Mouse (Mus musculus) hindlimb bud, embryonic 11.5 days (tissue): Measurements from ENCODE around the gene Pla2g4e.

ENCODE experiments used
- DNase-seq: peaks from one replicate; pipeline ENCODE4 v3.0.0-alpha.2; 2012; ENCODE audit warnings: low read depth, low spot score; ENCODE audit errors: extremely low spot score

The Pla2g4e gene

DNA sequence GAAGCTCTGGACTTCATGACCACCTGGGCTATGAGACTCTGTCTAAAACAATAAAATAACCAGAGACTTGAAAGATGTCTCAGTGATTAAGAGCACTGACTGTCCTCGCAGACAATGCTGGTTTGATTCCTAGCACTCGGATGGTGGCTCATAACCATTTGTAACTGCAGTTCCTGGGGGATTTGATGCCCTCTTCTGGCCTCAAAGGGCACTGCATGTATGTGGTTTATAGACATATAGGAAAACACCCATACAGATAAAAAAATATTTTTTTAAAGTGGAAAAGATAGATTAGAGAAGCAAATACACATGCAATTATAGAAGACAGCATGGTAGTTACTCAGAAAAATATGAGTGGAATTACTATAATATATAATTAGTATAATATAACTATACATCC, 87.5 kb downstream of the Pla2g4e start:
- no peak for DNase-seq

DNA sequence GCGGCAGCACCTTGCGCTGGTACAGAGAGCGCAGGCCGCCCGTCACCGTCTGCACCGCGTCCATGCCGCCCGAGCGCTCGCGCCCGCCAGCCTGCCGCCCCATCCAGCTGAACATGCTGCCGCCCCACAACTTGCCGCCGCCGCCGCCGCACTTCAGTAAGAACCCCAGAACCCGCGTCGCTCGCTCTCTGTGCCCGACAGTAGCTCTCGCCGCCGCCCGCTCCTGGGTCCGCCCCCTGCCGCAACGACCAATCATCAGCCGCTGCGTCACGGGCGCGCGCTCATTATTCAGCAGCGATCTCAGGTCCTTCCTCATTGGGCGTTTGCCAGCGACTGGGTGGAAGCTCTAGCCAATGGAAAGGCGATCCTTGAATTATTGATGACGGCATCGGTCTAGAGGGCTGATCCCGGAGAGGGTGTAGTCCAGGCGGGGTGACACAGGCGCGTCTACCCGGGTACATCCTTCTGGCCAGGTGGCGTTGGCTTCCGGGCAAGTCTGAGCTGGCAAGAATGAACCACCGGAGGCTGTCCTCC, 90.7 kb downstream of the Pla2g4e start, which contains the start of gene Ehd4:
TSS of gene Ehd4 (minus strand) at position 246 of the 534 bp plus-strand sequence.
- DNase-seq: peak; percentile 81

DNA sequence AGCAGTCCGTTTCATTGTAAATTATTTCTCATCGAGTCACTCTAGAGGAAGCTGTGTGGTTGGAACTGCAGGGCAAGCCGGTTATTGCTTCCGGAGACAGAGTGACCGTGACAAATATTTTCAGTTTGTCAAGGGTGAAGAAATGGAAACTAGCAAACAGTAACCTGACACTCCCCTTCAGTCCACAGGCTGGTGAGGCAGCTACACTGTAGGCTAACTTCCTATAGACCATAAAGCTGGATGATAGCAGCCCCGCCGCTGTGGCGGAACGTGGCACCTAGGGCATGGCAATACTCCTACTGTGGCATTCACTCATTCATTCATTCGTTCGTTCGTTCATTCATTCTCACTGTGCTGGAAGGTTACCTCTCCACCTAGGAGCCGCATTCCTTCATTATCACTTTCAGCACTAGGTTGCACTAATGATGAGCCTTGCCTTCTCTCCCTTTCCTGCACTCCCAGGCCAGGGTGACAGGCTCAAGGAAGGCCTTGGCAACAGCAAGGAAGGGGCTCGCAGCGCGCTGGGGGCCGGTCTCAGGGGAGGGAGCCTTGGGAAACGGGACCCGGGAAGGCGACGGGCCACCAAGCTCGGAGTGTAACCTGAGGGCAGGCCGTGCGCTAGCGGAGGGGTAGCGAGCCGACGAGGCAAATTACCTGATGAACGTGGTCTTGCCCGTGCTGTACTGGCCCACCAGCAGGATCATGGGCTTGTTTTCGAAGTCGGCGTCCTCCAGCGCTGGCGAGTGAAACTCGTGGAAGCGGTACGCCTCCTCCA, 91.4 kb downstream of the Pla2g4e start:
- peak; percentile 18 for DNase-seq

DNA sequence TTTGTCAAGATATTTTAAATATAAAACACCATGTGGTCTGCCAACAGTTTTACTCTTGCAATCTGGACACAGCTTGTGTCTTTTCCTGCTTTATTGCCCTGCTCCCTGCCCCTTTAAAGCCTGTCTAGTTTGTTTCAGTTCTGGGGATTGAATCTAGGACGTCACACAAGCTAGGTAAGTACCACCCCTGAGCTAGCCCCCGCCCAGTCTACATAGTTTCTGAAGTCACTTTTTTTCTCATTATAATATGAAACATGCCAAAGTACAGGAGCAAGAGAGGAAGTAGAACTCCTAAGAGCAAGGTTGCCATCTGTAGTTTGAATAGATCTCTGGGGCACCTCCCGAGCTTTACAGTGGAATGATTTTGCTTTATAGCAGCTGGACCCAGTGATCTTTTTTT, 94.6 kb downstream of the Pla2g4e start:
- DNase-seq: no peak

DNA sequence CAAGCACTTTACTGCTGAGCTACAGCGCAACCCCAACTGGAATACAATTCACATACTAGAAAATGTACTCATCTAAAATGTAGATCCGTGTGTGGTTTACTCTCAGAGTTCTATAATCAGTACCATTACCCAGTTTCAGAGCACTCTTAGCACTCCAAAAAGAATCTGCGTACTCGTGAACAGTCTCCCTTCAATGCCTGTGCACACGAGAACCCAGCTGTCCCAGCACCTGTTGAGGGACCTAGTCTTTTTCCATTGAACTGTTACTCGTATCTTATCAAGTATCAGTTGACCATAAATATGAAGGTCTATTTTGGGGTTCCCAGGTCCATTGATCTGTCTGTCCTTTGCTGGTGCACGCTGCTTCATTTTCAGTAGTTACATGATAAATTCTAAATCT, 95.5 kb downstream of the Pla2g4e start:
- DNase-seq: no peak

DNA sequence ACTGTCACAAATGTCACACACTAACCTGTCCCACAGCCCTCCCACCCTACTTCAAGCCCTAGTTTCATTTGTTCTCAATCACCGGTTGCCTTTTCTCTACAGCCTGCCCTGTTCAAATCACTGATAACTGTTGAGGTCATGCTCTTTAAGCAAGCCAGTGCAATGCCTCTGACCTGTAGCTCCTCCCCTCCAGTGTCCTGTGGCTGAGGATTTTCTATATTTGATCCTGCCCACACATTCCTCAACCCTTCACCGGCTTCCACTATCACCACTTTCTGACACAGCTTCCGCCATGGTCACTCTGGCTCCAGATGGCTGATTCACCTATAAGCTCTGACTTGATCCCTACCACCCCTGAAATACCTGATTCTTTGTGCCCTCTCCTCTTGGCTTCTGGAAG, 97.1 kb downstream of the Pla2g4e start:
- DNase-seq: no peak

DNA sequence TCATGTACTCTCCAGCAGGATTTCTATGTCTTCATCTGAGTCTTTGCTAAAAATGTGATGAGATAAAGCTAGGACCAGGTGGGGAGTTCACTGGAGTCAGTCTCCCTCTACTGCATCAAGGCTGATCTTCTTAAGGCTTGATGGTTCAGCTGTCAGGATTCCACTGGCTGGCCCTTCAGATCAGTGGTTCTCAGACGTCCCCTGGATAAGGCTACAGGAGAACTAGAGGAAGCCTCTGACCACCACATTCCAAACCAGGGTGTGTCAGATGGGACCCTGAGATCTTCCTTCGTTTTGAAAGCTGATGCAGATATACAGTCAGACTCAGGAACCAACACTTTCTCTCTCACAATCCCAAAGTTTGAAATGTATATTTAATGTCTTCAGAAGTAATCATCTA, 97.8 kb downstream of the Pla2g4e start:
- no peak for DNase-seq

DNA sequence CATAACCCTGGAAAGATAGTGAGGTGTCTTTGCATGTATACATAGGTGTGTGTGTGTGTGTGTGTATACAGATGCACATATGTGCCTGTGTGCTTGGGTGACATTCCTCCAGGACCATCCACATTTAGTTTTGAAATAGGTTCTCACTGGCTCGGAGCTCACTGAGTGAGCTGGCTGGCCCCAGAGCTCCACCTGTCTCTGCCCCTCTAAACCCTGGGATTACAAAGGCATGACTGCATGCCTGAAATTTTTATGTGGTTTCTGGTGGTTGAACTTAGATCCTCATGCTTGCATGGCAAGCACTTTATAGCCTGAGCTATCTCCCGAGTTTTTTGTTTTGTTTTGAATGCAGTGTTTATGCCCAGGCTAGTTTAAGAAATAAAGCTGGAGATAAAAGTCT, 98.6 kb downstream of the Pla2g4e start:
- DNase-seq: no peak

DNA sequence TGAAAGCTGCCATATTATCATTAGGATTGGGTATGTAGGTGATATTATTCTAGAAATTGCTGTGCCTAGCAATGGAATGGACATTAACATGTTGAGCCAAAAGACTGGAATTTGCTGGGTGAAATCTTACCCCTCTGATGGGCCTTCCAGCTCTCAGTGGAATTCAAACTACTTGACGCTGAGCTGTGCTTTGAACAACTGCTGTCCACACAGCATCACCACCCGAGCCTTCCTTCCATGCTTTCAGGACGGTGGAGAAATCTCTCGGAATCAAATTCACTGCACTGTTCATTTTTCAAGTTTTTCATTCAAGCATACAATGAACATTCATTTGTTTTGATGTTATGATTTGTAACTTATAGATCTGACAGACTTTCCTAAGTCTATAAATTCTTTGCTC, 100.7 kb downstream of the Pla2g4e start:
- no peak for DNase-seq

DNA sequence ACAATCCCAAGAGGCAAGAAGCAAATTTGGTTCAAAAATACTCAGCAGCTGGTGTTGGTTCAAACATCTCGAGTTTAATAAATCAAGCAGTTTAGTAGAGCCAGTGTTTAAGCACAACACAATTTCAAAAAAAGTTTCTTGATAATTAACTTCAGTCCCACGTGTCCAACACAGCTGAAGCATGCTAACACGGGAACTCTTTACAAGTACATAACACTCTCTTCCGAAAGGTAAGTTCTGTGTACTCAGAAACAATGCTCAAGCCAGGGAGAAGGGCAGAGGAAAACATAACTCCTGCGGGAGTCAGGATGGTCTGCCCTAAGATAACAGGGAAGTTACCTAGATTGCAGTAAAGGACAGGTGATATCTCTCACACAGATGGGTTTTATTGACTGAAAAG, 102.8 kb downstream of the Pla2g4e start:
- DNase-seq: no peak

DNA sequence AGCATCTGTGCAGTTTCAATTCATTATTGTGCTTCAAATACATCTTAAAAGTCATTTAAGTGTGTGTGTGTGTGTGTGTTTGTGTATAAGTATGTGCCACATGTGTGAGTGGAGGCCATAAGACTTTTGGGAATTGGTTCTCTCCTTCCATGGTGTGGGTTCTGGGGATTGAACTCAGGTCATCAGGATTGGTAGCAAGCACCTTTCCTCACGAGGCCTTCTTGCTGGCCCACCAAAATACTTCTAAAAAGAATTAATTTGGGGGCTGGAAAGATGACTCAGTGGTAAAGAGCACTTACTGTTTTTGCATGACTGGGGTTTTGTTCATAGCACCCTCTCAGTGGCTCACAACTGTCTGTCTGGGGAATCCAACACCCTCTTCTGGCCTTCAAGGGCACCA, 103.5 kb downstream of the Pla2g4e start:
- no peak for DNase-seq

DNA sequence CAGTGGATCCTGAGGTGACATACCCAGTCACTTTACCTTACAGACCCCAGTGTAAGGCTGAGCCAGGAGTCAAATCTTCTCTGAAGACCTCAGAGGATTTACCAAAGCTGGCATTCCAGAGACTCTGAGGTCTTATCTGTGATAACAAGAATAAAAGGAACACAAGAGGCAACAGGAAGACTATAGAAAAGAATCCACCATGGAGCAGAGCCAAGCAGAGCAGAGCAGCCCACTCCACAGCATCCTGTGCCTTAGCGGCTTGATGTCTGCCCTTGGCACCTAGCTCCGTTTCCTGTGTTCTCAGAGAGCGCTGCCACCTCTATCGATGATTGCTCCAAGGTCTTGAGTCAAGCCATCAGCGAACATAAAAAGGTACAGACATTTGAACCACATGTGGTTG, 104.8 kb downstream of the Pla2g4e start:
- no peak for DNase-seq

DNA sequence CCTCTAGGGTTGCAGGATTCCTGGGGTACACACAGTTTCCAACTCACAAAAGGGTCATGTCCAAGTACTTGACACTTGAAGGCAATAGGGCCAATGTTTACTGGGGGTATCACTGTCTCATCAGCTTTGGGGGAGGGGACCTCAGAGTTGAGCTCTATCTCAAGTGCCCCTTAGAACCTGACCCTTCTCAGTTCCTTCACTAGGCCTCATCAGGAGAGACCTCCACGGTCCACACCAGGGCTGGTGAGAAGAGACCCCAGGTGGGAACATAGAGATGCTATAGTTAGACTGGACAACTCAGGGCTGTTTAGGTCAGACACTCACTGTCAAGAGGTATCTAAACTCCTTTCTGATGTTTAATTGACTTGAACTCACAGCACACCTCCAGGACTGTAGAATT, 106.0 kb downstream of the Pla2g4e start:
- DNase-seq: no peak

DNA sequence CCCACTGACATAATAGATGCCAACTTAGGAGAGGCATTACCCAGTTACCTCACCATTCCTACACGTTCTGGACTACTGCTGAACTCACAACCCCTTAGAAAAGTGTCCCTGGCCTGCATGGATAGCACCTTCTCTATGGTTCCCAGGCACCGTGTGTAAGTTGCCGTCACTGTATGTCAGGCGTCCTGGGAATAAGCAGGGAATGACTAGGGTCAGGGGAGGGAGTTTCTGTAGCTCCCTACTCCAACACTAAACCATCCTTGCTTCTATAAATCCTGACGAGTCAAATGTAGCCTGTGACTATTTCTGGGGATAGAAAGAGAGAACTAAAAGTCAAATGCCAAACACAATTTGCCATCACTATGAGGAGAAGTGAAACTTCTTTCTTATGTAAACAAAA, 107.9 kb downstream of the Pla2g4e start:
- DNase-seq: no peak

DNA sequence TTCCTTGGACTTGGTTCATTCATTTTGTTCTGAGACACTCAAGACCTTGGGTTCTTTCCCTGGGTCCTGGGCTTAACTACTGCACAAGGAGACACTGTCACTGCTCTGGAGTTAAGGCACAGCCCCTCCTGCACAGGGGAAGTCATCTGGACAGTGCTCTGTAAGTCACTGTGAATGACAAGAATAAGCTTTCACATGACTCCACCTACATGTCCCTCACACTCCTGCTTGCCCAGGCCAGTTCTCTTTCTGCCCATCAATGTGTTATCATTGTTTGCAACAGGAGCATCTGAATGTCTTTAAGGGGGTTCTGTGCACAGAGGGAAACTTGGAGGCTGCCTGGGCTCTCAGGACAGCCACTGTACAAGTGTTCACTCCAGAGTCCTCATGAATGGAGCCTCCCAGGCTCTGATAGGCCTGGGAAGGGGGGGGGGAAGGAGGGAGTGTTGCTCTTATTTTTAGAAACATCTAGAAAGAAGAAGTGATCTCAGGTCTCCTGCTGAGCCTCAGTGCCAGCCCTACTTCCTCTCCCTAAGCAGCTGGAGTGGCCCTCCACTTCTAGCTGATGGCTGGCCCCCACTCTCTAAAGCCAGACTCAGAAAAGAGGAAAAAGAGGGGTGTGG, 110.6 kb downstream of the Pla2g4e start:
- DNase-seq: no peak

DNA sequence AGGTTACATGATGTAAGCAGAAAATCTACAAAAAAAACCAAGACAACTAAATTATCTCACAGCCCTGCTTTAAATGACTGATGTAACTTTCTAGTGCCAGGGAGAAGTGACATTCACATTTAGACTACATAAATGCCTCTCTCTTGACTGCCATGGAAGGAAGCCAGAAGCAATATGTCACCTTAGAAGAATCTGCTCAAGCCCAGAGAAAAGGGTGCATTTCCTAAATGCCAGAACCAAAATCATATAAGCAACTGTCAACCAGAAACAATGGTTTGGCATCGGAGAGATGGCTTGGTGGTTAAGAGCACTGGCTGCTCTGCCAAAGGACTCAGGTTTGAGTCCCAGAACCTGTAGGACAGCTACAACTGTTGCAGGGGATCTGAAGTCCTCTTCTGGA, 113.3 kb downstream of the Pla2g4e start:
- no peak for DNase-seq

DNA sequence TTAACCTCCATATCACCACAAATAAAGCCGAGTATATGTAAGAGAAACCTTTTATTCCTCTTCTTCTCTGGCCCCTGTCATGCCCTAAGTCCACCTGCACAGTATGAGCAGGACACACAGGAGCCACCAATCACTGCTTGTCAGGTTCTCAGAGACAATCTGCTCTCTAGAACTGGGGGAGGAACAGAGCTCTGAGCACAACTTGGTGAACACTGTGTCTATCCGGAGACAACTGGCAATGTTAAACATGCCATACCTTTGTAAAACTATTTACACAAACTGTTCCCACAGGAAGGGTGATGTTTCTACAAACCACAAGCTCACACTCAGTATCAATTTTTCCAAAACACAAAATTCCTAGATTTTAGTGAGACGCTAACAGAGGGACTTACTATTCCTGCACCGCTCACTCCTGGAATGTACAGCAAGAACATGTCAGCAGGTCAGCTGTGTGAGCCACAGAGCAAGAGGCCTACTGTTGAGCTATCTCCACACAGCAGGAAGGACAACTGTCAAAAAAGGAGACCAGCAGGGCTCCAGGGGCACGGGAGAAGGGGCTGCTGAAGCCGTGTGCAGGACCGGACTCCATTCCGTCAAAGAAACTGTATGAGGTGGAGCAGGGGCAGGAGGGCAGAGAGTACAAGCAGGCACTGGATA, 115.8 kb downstream of the Pla2g4e start:
- DNase-seq: no peak

DNA sequence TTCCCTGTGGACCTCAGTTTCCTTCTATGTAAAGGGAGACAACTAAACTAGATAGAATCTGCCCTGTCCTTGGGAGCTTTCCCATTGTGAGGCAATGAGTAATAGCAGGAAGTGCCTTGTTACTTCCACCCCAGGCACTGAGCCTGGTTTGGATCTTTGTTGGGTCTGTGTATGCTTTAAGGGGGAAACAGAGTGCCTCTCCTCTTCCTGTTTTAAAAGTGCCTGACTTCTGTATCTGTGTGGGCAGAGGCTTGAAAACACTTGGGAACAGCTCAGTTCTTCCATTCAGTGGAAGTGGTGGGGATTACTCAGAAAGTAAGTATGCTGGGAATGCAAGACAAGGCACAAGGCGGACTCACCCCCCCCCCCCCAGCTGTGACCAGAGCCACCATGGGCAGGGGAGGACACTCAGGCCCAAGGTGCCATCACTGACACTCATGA, 116.5 kb downstream of the Pla2g4e start:
- no peak for DNase-seq

DNA sequence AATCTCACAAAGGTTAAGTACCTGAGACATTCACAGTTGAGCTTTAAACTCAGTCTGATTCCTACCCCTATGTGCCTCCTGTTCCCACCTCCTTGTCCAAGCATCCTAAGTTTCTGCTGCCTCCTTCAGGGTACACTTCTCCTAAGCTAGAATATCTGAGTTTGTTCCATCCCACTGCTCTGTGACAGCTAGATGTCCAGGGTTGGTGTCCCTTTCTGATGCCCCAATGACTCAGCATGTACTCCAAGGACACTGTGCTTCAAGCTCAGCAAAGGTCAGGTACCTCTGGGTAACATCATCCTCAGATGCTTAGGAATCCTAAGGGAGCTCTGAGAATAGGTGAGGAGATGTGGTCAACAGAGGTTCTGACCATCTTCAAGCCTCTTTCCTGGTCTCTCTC, 117.1 kb downstream of the Pla2g4e start:
- no peak for DNase-seq

DNA sequence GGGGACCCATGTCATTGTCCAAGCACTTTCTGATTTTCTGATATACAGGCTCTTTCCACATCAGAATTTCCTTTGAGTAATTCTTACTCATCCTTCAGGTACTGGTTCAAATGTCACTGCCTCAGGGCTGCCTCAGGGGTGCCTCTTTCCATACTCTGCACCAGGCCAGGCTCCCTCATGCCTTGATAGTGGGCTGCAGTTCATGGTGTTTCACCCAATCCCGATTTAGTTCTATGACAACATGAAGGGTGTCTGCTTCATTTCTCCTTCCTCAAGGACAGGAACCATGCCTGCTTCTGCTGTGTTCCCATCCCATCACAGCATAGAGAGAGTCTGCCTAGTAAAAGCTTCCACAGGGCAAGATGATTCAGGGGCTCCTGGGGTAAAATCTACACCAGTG, 118.2 kb downstream of the Pla2g4e start:
- DNase-seq: no peak

DNA sequence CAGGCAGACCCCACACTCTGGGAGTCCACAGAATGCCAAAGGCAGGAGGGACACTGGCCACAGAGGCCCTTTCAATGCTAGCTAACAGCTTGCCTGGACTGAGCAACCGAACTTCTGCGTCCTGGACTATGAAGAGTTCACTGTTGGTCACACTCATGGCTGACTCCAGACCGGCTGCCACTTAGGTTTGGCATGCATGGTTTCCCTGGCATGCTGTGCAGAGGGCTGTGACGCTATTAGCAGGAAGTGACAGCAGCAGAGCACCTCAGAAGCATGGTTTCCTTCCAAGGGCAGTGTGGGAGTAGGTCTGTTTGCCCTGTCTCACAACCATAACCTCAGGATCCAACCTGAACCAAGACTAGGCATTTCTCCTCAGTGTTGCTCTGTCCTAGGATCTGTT, 118.7 kb downstream of the Pla2g4e start:
- DNase-seq: no peak

DNA sequence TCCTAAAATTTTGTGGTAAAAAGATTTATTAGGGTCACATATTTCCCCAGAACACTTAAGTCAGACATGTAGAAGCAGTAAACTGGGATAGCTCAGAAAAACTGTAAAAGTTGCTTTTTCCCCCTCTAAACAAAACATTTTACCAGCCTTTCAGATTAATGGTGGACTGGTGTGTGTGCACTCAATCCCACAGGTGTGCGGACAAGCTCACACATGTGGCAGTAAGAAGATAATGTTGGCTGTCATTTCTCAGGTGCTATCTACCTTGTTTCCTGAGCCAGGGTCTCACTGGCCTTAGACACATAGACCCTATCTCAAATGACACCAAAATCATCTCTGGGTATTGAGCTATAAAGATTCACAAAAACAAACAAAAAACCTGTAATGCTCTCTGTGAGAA, 119.7 kb downstream of the Pla2g4e start:
- DNase-seq: no peak
